Mouse (Mus musculus): ENCODE data around the gene Dnah3. TPM values are rescaled to one million over a fixed set of nuclear protein-coding genes. Genes with fewer than 3 reads are reported as not detected.

Gene Dnah3
- polyA plus RNA-seq, 1 experiment: not detected

GRCm38 (mm10) chr7:119894818-119895544 lies 200.1 kb downstream of the Dnah3 start:
- Histone ChIP-seq H3K27ac (ENCODE audit: insufficient read depth, low read depth, low read length) (no peak overlapping the region), H3K4me1 (ENCODE audit: control insufficient read depth, insufficient read depth, low read length) (peaks cover 36% of the 10 kb centered on the region), H3K4me3 (ENCODE audit: insufficient read depth, low read length) (peak overlapping the region; percentile 73)
- no peak for TF ChIP-seq POLR2A (IDR thresholded peaks at IDR 0.05; ENCODE audit: borderline replicate concordance, low read depth, low read length)
- no peak for TF ChIP-seq CTCF (IDR thresholded peaks at IDR 0.05; ENCODE audit: low read depth, low read length)

- Histone ChIP-seq H3K27ac (ENCODE audit: insufficient read depth, low read depth, low read length) (no peak overlapping the region), H3K4me1 (ENCODE audit: control insufficient read depth, insufficient read depth, low read length) (peaks cover 31% of the 10 kb centered on the region), H3K4me3 (ENCODE audit: insufficient read depth, low read length) (no peak overlapping the region)
- TF ChIP-seq POLR2A (IDR thresholded peaks at IDR 0.05; ENCODE audit: borderline replicate concordance, low read depth, low read length) (no peak), CTCF (IDR thresholded peaks at IDR 0.05; ENCODE audit: low read depth, low read length) (no peak)
Observed at GRCm38 (mm10) chr7:119892742-119893141, 202.3 kb downstream of the Dnah3 start.

- TF ChIP-seq POLR2A (IDR thresholded peaks at IDR 0.05; ENCODE audit: borderline replicate concordance, low read depth, low read length): no peak
- no peak overlapping the region for H3K4me3 ChIP-seq (ENCODE audit: insufficient read depth, low read length)
Observed at GRCm38 (mm10) chr7:119892198-119892597, 202.9 kb downstream of the Dnah3 start.

GRCm38 (mm10) chr7:119887887-119888286 lies 207.2 kb downstream of the Dnah3 start:
- TF ChIP-seq CTCF (IDR thresholded peaks at IDR 0.05; ENCODE audit: low read depth, low read length) (no peak), POLR2A (IDR thresholded peaks at IDR 0.05; ENCODE audit: borderline replicate concordance, low read depth, low read length) (no peak)
- H3K4me1 ChIP-seq (ENCODE audit: control insufficient read depth, insufficient read depth, low read length): peaks cover 36% of the 10 kb centered on the region
- no peak overlapping the region for H3K4me3 ChIP-seq (ENCODE audit: insufficient read depth, low read length)
- H3K27ac ChIP-seq (ENCODE audit: insufficient read depth, low read depth, low read length): peak overlapping the region; percentile 85

More at GRCm38 (mm10) chr7:119892198-119892597, 202.9 kb downstream of the Dnah3 start:
- H3K27ac ChIP-seq (ENCODE audit: insufficient read depth, low read depth, low read length): no peak overlapping the region
- H3K4me1 ChIP-seq (ENCODE audit: control insufficient read depth, insufficient read depth, low read length): peaks cover 37% of the 10 kb centered on the region

- Histone ChIP-seq H3K4me1 (ENCODE audit: control insufficient read depth, insufficient read depth, low read length) (peaks cover 42% of the 10 kb centered on the region), H3K4me3 (ENCODE audit: insufficient read depth, low read length) (no peak overlapping the region), H3K27ac (ENCODE audit: insufficient read depth, low read depth, low read length) (peak overlapping the region; percentile 6; the same call in 1 of the 2 replicates)
- TF ChIP-seq CTCF (IDR thresholded peaks at IDR 0.05; ENCODE audit: low read depth, low read length): no peak
- no peak for TF ChIP-seq POLR2A (IDR thresholded peaks at IDR 0.05; ENCODE audit: borderline replicate concordance, low read depth, low read length)
Observed at GRCm38 (mm10) chr7:119881229-119881628, 213.9 kb downstream of the Dnah3 start.

GRCm38 (mm10) chr7:119880345-119880744 lies 214.7 kb downstream of the Dnah3 start:
- Histone ChIP-seq H3K4me3 (ENCODE audit: insufficient read depth, low read length) (no peak overlapping the region), H3K4me1 (ENCODE audit: control insufficient read depth, insufficient read depth, low read length) (peaks cover 41% of the 10 kb centered on the region), H3K27ac (ENCODE audit: insufficient read depth, low read depth, low read length) (peak overlapping the region; percentile 88)
- TF ChIP-seq POLR2A (IDR thresholded peaks at IDR 0.05; ENCODE audit: borderline replicate concordance, low read depth, low read length): no peak
- TF ChIP-seq CTCF (IDR thresholded peaks at IDR 0.05; ENCODE audit: low read depth, low read length): no peak

GRCm38 (mm10) chr7:119879171-119879570 lies 215.9 kb downstream of the Dnah3 start:
- TF ChIP-seq POLR2A (IDR thresholded peaks at IDR 0.05; ENCODE audit: borderline replicate concordance, low read depth, low read length) (no peak), CTCF (IDR thresholded peaks at IDR 0.05; ENCODE audit: low read depth, low read length) (no peak)
- Histone ChIP-seq H3K27ac (ENCODE audit: insufficient read depth, low read depth, low read length) (peak overlapping the region; percentile 52), H3K4me3 (ENCODE audit: insufficient read depth, low read length) (no peak overlapping the region), H3K4me1 (ENCODE audit: control insufficient read depth, insufficient read depth, low read length) (peaks cover 38% of the 10 kb centered on the region)

- no peak overlapping the region for H3K27ac ChIP-seq (ENCODE audit: insufficient read depth, low read depth, low read length)
- TF ChIP-seq CTCF (IDR thresholded peaks at IDR 0.05; ENCODE audit: low read depth, low read length) (no peak), POLR2A (IDR thresholded peaks at IDR 0.05; ENCODE audit: borderline replicate concordance, low read depth, low read length) (no peak)
- no peak overlapping the region for H3K4me3 ChIP-seq (ENCODE audit: insufficient read depth, low read length)
- H3K4me1 ChIP-seq (ENCODE audit: control insufficient read depth, insufficient read depth, low read length): peaks cover 39% of the 10 kb centered on the region
Observed at GRCm38 (mm10) chr7:119875776-119876440, 219.2 kb downstream of the Dnah3 start.

- Histone ChIP-seq H3K27ac (ENCODE audit: insufficient read depth, low read depth, low read length) (no peak overlapping the region), H3K4me3 (ENCODE audit: insufficient read depth, low read length) (no peak overlapping the region), H3K4me1 (ENCODE audit: control insufficient read depth, insufficient read depth, low read length) (peaks cover 24% of the 10 kb centered on the region)
- TF ChIP-seq POLR2A (IDR thresholded peaks at IDR 0.05; ENCODE audit: borderline replicate concordance, low read depth, low read length) (no peak), CTCF (IDR thresholded peaks at IDR 0.05; ENCODE audit: low read depth, low read length) (no peak)
Observed at GRCm38 (mm10) chr7:119873050-119873449, 222.0 kb downstream of the Dnah3 start.

Other genes with a start within 250 kb of the Dnah3 start
- 6.4 and 7.1 TPM in 2 replicates for gene Lyrm1, start 199.4 kb downstream of the Dnah3 start, polyA plus RNA-seq (2012; ENCODE audit: insufficient read depth, insufficient read length, missing spikeins)
- 7.8 and 13.0 TPM in 2 replicates for gene Dcun1d3, start 199.0 kb downstream of the Dnah3 start, polyA plus RNA-seq (2012; ENCODE audit: insufficient read depth, insufficient read length, missing spikeins)
- 30.6 and 33.7 TPM in 2 replicates for gene Tmem159, start 7.1 kb upstream of the Dnah3 start, polyA plus RNA-seq (2012; ENCODE audit: insufficient read depth, insufficient read length, missing spikeins)
- not detected in 2 replicates for gene Zp2, start 50.0 kb upstream of the Dnah3 start, polyA plus RNA-seq (2012; ENCODE audit: insufficient read depth, insufficient read length, missing spikeins)
- gene Anks4b, start 78.6 kb upstream of the Dnah3 start, polyA plus RNA-seq (2012; ENCODE audit: insufficient read depth, insufficient read length, missing spikeins): not detected in 2 replicates
- not detected in 2 replicates for gene Crym, start 106.8 kb upstream of the Dnah3 start, polyA plus RNA-seq (2012; ENCODE audit: insufficient read depth, insufficient read length, missing spikeins)
- not detected in 2 replicates for gene Abca14, start 108.7 kb upstream of the Dnah3 start, polyA plus RNA-seq (2012; ENCODE audit: insufficient read depth, insufficient read length, missing spikeins)
- not detected in 2 replicates for gene Abca15, start 233.4 kb upstream of the Dnah3 start, polyA plus RNA-seq (2012; ENCODE audit: insufficient read depth, insufficient read length, missing spikeins)